Mouse (Mus musculus): ENCODE measurements at regions not wholly inside any gene's neighbourhood (a gene's known extent, or its start where the extent isn't known, plus 50 kb on each side); places are given as distances from the start of the nearest gene placed in this dataset.
"Not testable (repeated sequence)": the region's sequence is repeated elsewhere in the genome, so short reads cannot be mapped to it uniquely, and the experiment has no call there.

GRCm38 (mm10) chr12:114597672-114598071, 1054.0 kb downstream of the Adam6a start:
- Histone ChIP-seq H3K9ac (replicated peaks; ENCODE audit: low read depth, low read length) (no peak overlapping the region), H3K4me2 (replicated peaks; ENCODE audit: low read depth, low read length) (no peak overlapping the region), H3K27ac (ENCODE audit: low read length) (no peak overlapping the region), H3K27me3 (ENCODE audit: control insufficient read depth, insufficient read depth, low read length) (no peaks in the 10 kb centered on the region), H3K4me3 (ENCODE audit: low read depth, low read length) (no peak overlapping the region), H3K4me1 (ENCODE audit: control insufficient read depth, insufficient read depth, low read length) (no peaks in the 10 kb centered on the region), H3K36me3 (ENCODE audit: control insufficient read depth, insufficient read depth, low read length) (no peaks in the 10 kb centered on the region), H3K9me3 (ENCODE audit: control insufficient read depth, low read depth, low read length) (0 out of 2 replicates have a peak, but pooled peaks cover 3% of the 10 kb centered on the region)
- ATAC-seq (ENCODE audit: insufficient number of reproducible peaks, insufficient read depth, low FRiP score, low read depth) = no peak
- WGBS = 73% methylated on average over 1 of the region's 1 CpGs

GRCm38 (mm10) chr12:114609171-114609570, 1065.5 kb downstream of the Adam6a start:
- H3K4me2 ChIP-seq (replicated peaks; ENCODE audit: low read depth, low read length) = no peak overlapping the region
- H3K27me3 ChIP-seq (ENCODE audit: control insufficient read depth, insufficient read depth, low read length) = no peaks in the 10 kb centered on the region
- H3K4me3 ChIP-seq (ENCODE audit: low read depth, low read length) = no peak overlapping the region
- H3K9ac ChIP-seq (replicated peaks; ENCODE audit: low read depth, low read length) = no peak overlapping the region
- H3K36me3 ChIP-seq (ENCODE audit: control insufficient read depth, insufficient read depth, low read length) = no peaks in the 10 kb centered on the region
- no peaks in the 10 kb centered on the region for H3K4me1 ChIP-seq (ENCODE audit: control insufficient read depth, insufficient read depth, low read length)
- ATAC-seq (ENCODE audit: insufficient number of reproducible peaks, insufficient read depth, low FRiP score, low read depth) = no peak
- no peak overlapping the region for H3K27ac ChIP-seq (ENCODE audit: low read length)
- H3K9me3 ChIP-seq (ENCODE audit: control insufficient read depth, low read depth, low read length) = peaks cover 11% of the 10 kb centered on the region; the same call in 1 of the 2 replicates

GRCm38 (mm10) chr12:114612108-114612507, 1068.4 kb downstream of the Adam6a start:
- Histone ChIP-seq H3K9ac (replicated peaks; ENCODE audit: low read depth, low read length) (no peak overlapping the region), H3K4me1 (ENCODE audit: control insufficient read depth, insufficient read depth, low read length) (no peaks in the 10 kb centered on the region), H3K4me2 (replicated peaks; ENCODE audit: low read depth, low read length) (no peak overlapping the region), H3K27me3 (ENCODE audit: control insufficient read depth, insufficient read depth, low read length) (no peaks in the 10 kb centered on the region), H3K27ac (ENCODE audit: low read length) (no peak overlapping the region), H3K9me3 (ENCODE audit: control insufficient read depth, low read depth, low read length) (peaks cover 11% of the 10 kb centered on the region; the same call in 1 of the 2 replicates), H3K36me3 (ENCODE audit: control insufficient read depth, insufficient read depth, low read length) (no peaks in the 10 kb centered on the region), H3K4me3 (ENCODE audit: low read depth, low read length) (no peak overlapping the region)
- 61% methylated on average over 2 of the region's 2 CpGs for WGBS
- ATAC-seq (ENCODE audit: insufficient number of reproducible peaks, insufficient read depth, low FRiP score, low read depth) = no peak

- Histone ChIP-seq H3K4me1 (ENCODE audit: control insufficient read depth, insufficient read depth, low read length) (no peaks in the 10 kb centered on the region), H3K4me2 (replicated peaks; ENCODE audit: low read depth, low read length) (no peak overlapping the region), H3K9ac (replicated peaks; ENCODE audit: low read depth, low read length) (no peak overlapping the region), H3K27ac (ENCODE audit: low read length) (no peak overlapping the region), H3K27me3 (ENCODE audit: control insufficient read depth, insufficient read depth, low read length) (no peaks in the 10 kb centered on the region), H3K36me3 (ENCODE audit: control insufficient read depth, insufficient read depth, low read length) (no peaks in the 10 kb centered on the region), H3K4me3 (ENCODE audit: low read depth, low read length) (no peak overlapping the region), H3K9me3 (ENCODE audit: control insufficient read depth, low read depth, low read length) (peaks cover 17% of the 10 kb centered on the region; the same call in 1 of the 2 replicates)
- WGBS = 66% methylated on average over 3 of the region's 3 CpGs
- ATAC-seq (ENCODE audit: insufficient number of reproducible peaks, insufficient read depth, low FRiP score, low read depth) = no peak
Observed at GRCm38 (mm10) chr12:114615179-114615578, 1071.5 kb downstream of the Adam6a start.

GRCm38 (mm10) chr12:114615712-114616111, 1072.0 kb downstream of the Adam6a start:
- Histone ChIP-seq H3K36me3 (ENCODE audit: control insufficient read depth, insufficient read depth, low read length) (no peaks in the 10 kb centered on the region), H3K4me1 (ENCODE audit: control insufficient read depth, insufficient read depth, low read length) (no peaks in the 10 kb centered on the region), H3K9me3 (ENCODE audit: control insufficient read depth, low read depth, low read length) (peaks cover 13% of the 10 kb centered on the region; the same call in 1 of the 2 replicates), H3K27ac (ENCODE audit: low read length) (no peak overlapping the region), H3K4me3 (ENCODE audit: low read depth, low read length) (no peak overlapping the region), H3K27me3 (ENCODE audit: control insufficient read depth, insufficient read depth, low read length) (no peaks in the 10 kb centered on the region), H3K9ac (replicated peaks; ENCODE audit: low read depth, low read length) (no peak overlapping the region), H3K4me2 (replicated peaks; ENCODE audit: low read depth, low read length) (no peak overlapping the region)
- WGBS = 91% methylated on average over 1 of the region's 1 CpGs
- no peak for ATAC-seq (ENCODE audit: insufficient number of reproducible peaks, insufficient read depth, low FRiP score, low read depth)

- peaks cover 3% of the 10 kb centered on the region; the same call in 1 of the 2 replicates for H3K9me3 ChIP-seq (ENCODE audit: control insufficient read depth, low read depth, low read length)
- H3K36me3 ChIP-seq (ENCODE audit: control insufficient read depth, insufficient read depth, low read length) = no peaks in the 10 kb centered on the region
- WGBS = 70% methylated on average over 1 of the region's 1 CpGs
- H3K4me2 ChIP-seq (replicated peaks; ENCODE audit: low read depth, low read length) = no peak overlapping the region
- H3K9ac ChIP-seq (replicated peaks; ENCODE audit: low read depth, low read length) = no peak overlapping the region
- H3K4me3 ChIP-seq (ENCODE audit: low read depth, low read length) = no peak overlapping the region
- no peak for ATAC-seq (ENCODE audit: insufficient number of reproducible peaks, insufficient read depth, low FRiP score, low read depth)
- H3K27me3 ChIP-seq (ENCODE audit: control insufficient read depth, insufficient read depth, low read length) = no peaks in the 10 kb centered on the region
- H3K4me1 ChIP-seq (ENCODE audit: control insufficient read depth, insufficient read depth, low read length) = no peaks in the 10 kb centered on the region
- H3K27ac ChIP-seq (ENCODE audit: low read length) = no peak overlapping the region
Observed at GRCm38 (mm10) chr12:114641089-114641488, 1097.4 kb downstream of the Adam6a start.

- peaks cover 6% of the 10 kb centered on the region; the same call in 1 of the 2 replicates for H3K9me3 ChIP-seq (ENCODE audit: control insufficient read depth, low read depth, low read length)
- WGBS = 85% methylated on average over 3 of the region's 3 CpGs
- H3K4me2 ChIP-seq (replicated peaks; ENCODE audit: low read depth, low read length) = no peak overlapping the region
- no peaks in the 10 kb centered on the region for H3K27me3 ChIP-seq (ENCODE audit: control insufficient read depth, insufficient read depth, low read length)
- H3K27ac ChIP-seq (ENCODE audit: low read length) = no peak overlapping the region
- no peaks in the 10 kb centered on the region for H3K36me3 ChIP-seq (ENCODE audit: control insufficient read depth, insufficient read depth, low read length)
- H3K4me1 ChIP-seq (ENCODE audit: control insufficient read depth, insufficient read depth, low read length) = no peaks in the 10 kb centered on the region
- H3K9ac ChIP-seq (replicated peaks; ENCODE audit: low read depth, low read length) = no peak overlapping the region
- no peak overlapping the region for H3K4me3 ChIP-seq (ENCODE audit: low read depth, low read length)
- no peak for ATAC-seq (ENCODE audit: insufficient number of reproducible peaks, insufficient read depth, low FRiP score, low read depth)
Observed at GRCm38 (mm10) chr12:114646372-114646771, 1102.7 kb downstream of the Adam6a start.

- not testable (repeated sequence) for H3K9me3 ChIP-seq (ENCODE audit: control insufficient read depth, low read depth, low read length); H3K4me2 ChIP-seq (replicated peaks; ENCODE audit: low read depth, low read length); H3K9ac ChIP-seq (replicated peaks; ENCODE audit: low read depth, low read length); H3K36me3 ChIP-seq (ENCODE audit: control insufficient read depth, insufficient read depth, low read length); H3K27ac ChIP-seq (ENCODE audit: low read length); H3K27me3 ChIP-seq (ENCODE audit: control insufficient read depth, insufficient read depth, low read length); ATAC-seq (ENCODE audit: insufficient number of reproducible peaks, insufficient read depth, low FRiP score, low read depth); H3K4me1 ChIP-seq (ENCODE audit: control insufficient read depth, insufficient read depth, low read length); H3K4me3 ChIP-seq (ENCODE audit: low read depth, low read length)
- 87% methylated on average over 1 of the region's 1 CpGs for WGBS
Observed at GRCm38 (mm10) chr12:114650432-114651101, 1106.9 kb downstream of the Adam6a start.

GRCm38 (mm10) chr12:114657134-114657533, 1113.4 kb downstream of the Adam6a start:
- not testable (repeated sequence) for H3K4me2 ChIP-seq (replicated peaks; ENCODE audit: low read depth, low read length); ATAC-seq (ENCODE audit: insufficient number of reproducible peaks, insufficient read depth, low FRiP score, low read depth); H3K9ac ChIP-seq (replicated peaks; ENCODE audit: low read depth, low read length); H3K4me1 ChIP-seq (ENCODE audit: control insufficient read depth, insufficient read depth, low read length); H3K27me3 ChIP-seq (ENCODE audit: control insufficient read depth, insufficient read depth, low read length); H3K27ac ChIP-seq (ENCODE audit: low read length); H3K9me3 ChIP-seq (ENCODE audit: control insufficient read depth, low read depth, low read length); H3K36me3 ChIP-seq (ENCODE audit: control insufficient read depth, insufficient read depth, low read length); H3K4me3 ChIP-seq (ENCODE audit: low read depth, low read length)
- 86% methylated on average over 1 of the region's 2 CpGs for WGBS

Data from stomach, embryonic 14.5 days (tissue).